Mouse (Mus musculus) MEL (cell line): ENCODE measurements around the gene Psmc5. TPM values are rescaled to one million over a fixed set of nuclear protein-coding genes. Genes with fewer than 3 reads are reported as not detected.
A peak's percentile ranks its signal among the peaks of the same experiment; 100 is the strongest.

Experiments
- DNase-seq: peaks from one replicate; pipeline ENCODE4 v3.0.0; 2011; ENCODE audit warnings: low read depth, low spot score
- H3K27ac ChIP-seq: 2 replicates; pipeline ENCODE4 v1.5.1; 2012; ENCODE audit warnings: low read depth, mild to moderate bottlenecking, control low read depth, low read length, moderate library complexity; ENCODE audit not compliant: control insufficient read depth
- H3K27me3 ChIP-seq, 2 experiments: fragments of 150-350 bp in 1 of 2; sonication (generic) in 1 of 2; 2 replicates each; pipeline ENCODE4 v1.6.1; 2012; ENCODE audit warnings: low read length in 2 of 2, mild to moderate bottlenecking in 2 of 2, improper control_type of control experiment in 1 of 2, moderate library complexity in 1 of 2; ENCODE audit not compliant: insufficient read depth in 2 of 2, control insufficient read depth in 1 of 2
- H3K36me3 ChIP-seq, 2 experiments: 2 replicates each; pipeline ENCODE4 v1.6.1; 2012 to 2014; ENCODE audit warnings: low read length in 2 of 2, improper control_type of control experiment in 1 of 2, inconsistent platforms in 1 of 2, mild to moderate bottlenecking in 1 of 2; ENCODE audit not compliant: insufficient read depth in 2 of 2, control insufficient read depth in 1 of 2
- H3K4me1 ChIP-seq, 2 experiments: fragments of 150-350 bp in 1 of 2; sonication (generic) in 1 of 2; 2 replicates each; pipeline ENCODE4 v1.6.1; 2012; ENCODE audit warnings: low read length in 2 of 2, improper control_type of control experiment in 1 of 2, mild to moderate bottlenecking in 1 of 2; ENCODE audit not compliant: insufficient read depth in 2 of 2, control insufficient read depth in 1 of 2
- H3K4me3 ChIP-seq, 2 experiments: fragments of 150-350 bp in 1 of 2; sonication (generic) in 1 of 2; 2 replicates each; pipeline ENCODE4 v1.5.1; 2012; ENCODE audit warnings: low read depth in 2 of 2, low read length in 2 of 2, mild to moderate bottlenecking in 2 of 2, moderate library complexity in 2 of 2, control low read depth in 1 of 2, improper control_type of control experiment in 1 of 2; ENCODE audit not compliant: control insufficient read depth in 1 of 2, insufficient read depth in 1 of 2
- H3K79me2 ChIP-seq: 2 replicates; pipeline ENCODE4 v1.6.1; 2012; ENCODE audit warnings: mild to moderate bottlenecking, low read length, moderate library complexity; ENCODE audit not compliant: control insufficient read depth, poor library complexity, insufficient read depth
- H3K9ac ChIP-seq: 2 replicates; pipeline ENCODE4 v1.6.1; 2012; ENCODE audit warnings: low read depth, mild to moderate bottlenecking, control low read depth, low read length, moderate library complexity; ENCODE audit not compliant: control insufficient read depth, poor library complexity, severe bottlenecking
- H3K9me3 ChIP-seq: fragments of 150-350 bp; sonication (generic); replicated peaks from 2 replicates; pipeline ENCODE4 v1.6.1; 2012; ENCODE audit warnings: mild to moderate bottlenecking, low read length, improper control_type of control experiment, moderate library complexity; ENCODE audit not compliant: insufficient read depth
- CHD1 ChIP-seq: IDR thresholded peaks from 2 replicates; pipeline ENCODE4 v1.6.1; 2012; ENCODE audit warnings: low read depth, mild to moderate bottlenecking, inconsistent platforms, low read length, improper control_type of control experiment
- CHD2 ChIP-seq: IDR thresholded peaks from 2 replicates; pipeline ENCODE4 v1.6.1; 2011; ENCODE audit warnings: low read length, improper control_type of control experiment
- ELF1 ChIP-seq: IDR thresholded peaks from 2 replicates; pipeline ENCODE4 v1.6.1; 2014; ENCODE audit warnings: low read depth, mild to moderate bottlenecking, inconsistent platforms, low read length, improper control_type of control experiment, moderate library complexity
- EP300 ChIP-seq, 2 experiments: IDR thresholded peaks; 2 replicates each; pipeline ENCODE4 v1.6.1; 2011; ENCODE audit warnings: improper control_type of control experiment in 2 of 2, low read length in 2 of 2, low read depth in 1 of 2, mild to moderate bottlenecking in 1 of 2
- ETS1 ChIP-seq: IDR thresholded peaks from 2 replicates; pipeline ENCODE4 v1.6.1; 2012; ENCODE audit warnings: low read depth, mild to moderate bottlenecking, inconsistent platforms, low read length, improper control_type of control experiment, moderate library complexity
- GABPA ChIP-seq: IDR thresholded peaks from 2 replicates; pipeline ENCODE4 v1.6.1; 2012; ENCODE audit warnings: low read depth, mild to moderate bottlenecking, inconsistent platforms, low read length, improper control_type of control experiment, moderate library complexity
- KAT2A ChIP-seq: conservative IDR thresholded peaks from 2 replicates; pipeline ENCODE4 v1.6.1; 2012; ENCODE audit warnings: low read depth, low read length, improper control_type of control experiment, inconsistent platforms
- MAZ ChIP-seq: IDR thresholded peaks from 2 replicates; pipeline ENCODE4 v1.6.1; 2012; ENCODE audit warnings: low read depth, mild to moderate bottlenecking, inconsistent platforms, low read length, improper control_type of control experiment
- MXI1 ChIP-seq: IDR thresholded peaks from 2 replicates; pipeline ENCODE4 v1.6.1; 2011; ENCODE audit warnings: mild to moderate bottlenecking, low read depth, low read length, improper control_type of control experiment
- MYB ChIP-seq: IDR thresholded peaks from 2 replicates; pipeline ENCODE4 v1.6.1; 2011; ENCODE audit warnings: mild to moderate bottlenecking, low read depth, low read length, improper control_type of control experiment
- MYC ChIP-seq: IDR thresholded peaks from 2 replicates; pipeline ENCODE4 v1.6.1; 2011; ENCODE audit warnings: low read depth, mild to moderate bottlenecking, low read length, improper control_type of control experiment, moderate library complexity
- POLR2A ChIP-seq, 2 experiments: IDR thresholded peaks; 2 replicates each; pipeline ENCODE4 v1.6.1; 2011 to 2012; ENCODE audit warnings: low read length in 2 of 2, mild to moderate bottlenecking in 2 of 2, control low read depth in 1 of 2, improper control_type of control experiment in 1 of 2, low read depth in 1 of 2, moderate library complexity in 1 of 2; ENCODE audit not compliant: control insufficient read depth in 1 of 2, insufficient read depth in 1 of 2, poor library complexity in 1 of 2
- POLR2AphosphoS2 ChIP-seq: IDR thresholded peaks from 2 replicates; pipeline ENCODE4 v1.6.1; 2011; ENCODE audit warnings: low read length, improper control_type of control experiment
- POLR2AphosphoS5 ChIP-seq: IDR thresholded peaks from 2 replicates; pipeline ENCODE4 v1.6.1; 2012; ENCODE audit warnings: low read depth, borderline replicate concordance, mild to moderate bottlenecking, inconsistent platforms, low read length, moderate library complexity, mixed read lengths
- RCOR1 ChIP-seq: IDR thresholded peaks from 2 replicates; pipeline ENCODE4 v1.6.1; 2012; ENCODE audit warnings: low read depth, mild to moderate bottlenecking, inconsistent platforms, low read length, improper control_type of control experiment
- SIN3A ChIP-seq: IDR thresholded peaks from 2 replicates; pipeline ENCODE4 v1.6.1; 2012; ENCODE audit warnings: low read length, improper control_type of control experiment, inconsistent platforms
- TBP ChIP-seq: IDR thresholded peaks from 2 replicates; pipeline ENCODE4 v1.8.0; 2011; ENCODE audit warnings: low read depth, low read length, improper control_type of control experiment
- polyA plus RNA-seq, 2 experiments: library from polyadenylated mRNA; stranded (reverse) in 1 of 2; unstranded in 1 of 2; fragments of >175 nt in 1 of 2; fragments of >200 nt in 1 of 2; gene quantifications; 2 replicates each; pipeline versions ENCODE4 v1.2.1 to v1.2.4; 2012; ENCODE audit warnings: low replicate concordance in 2 of 2, low read depth in 1 of 2; ENCODE audit not compliant: insufficient read length in 2 of 2, insufficient read depth in 1 of 2, missing spikeins in 1 of 2
- total RNA-seq: library from RNA; depleted of rRNA; stranded (reverse); fragments of 300-350 nt; gene quantifications from 2 replicates; pipeline ENCODE4 v1.2.3, GENCODE M21; 2012

The Psmc5 gene
- total and polyA plus RNA-seq, 3 experiments = 112 to 426 (median 290) TPM

DNA sequence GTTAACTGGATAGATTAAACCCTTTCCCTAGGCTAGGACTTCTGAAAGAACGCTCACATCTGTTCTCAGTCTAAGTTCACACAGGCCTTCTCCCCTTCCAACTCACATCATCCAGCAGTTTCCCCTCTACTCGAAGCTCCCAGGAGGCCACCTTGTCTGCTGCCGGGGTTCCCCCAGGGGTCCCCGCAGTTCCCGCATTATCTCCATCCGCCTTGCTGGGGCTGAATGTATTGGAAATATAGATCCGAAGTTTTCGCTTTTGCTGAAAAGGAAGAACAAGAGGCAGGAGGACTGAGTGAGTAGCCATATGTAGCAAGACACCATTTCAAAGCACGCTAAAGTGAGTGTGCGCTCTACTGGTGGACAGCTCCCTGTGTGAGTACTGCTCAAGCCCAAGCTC is 10.5 kb downstream of the Psmc5 start:
- peaks cover 27% of the 10 kb centered on the region for H3K79me2 ChIP-seq
- TF ChIP-seq POLR2AphosphoS5 = no peak
- TF ChIP-seq MAZ = no peak
- TF ChIP-seq GABPA = no peak
- TF ChIP-seq POLR2A (IDR thresholded peaks at IDR 0.05; ENCODE audit: control insufficient read depth in 1 of 2, insufficient read depth in 1 of 2, low read depth in 1 of 2, low read length in 2 of 2, poor library complexity in 1 of 2) = 0 out of 4 replicates have a peak, but pooled peaks of 1 of the 2 experiments have one; percentile 3
- TF ChIP-seq, all 39 proteins: peak for 1
- Histone ChIP-seq H3K27ac (no peak overlapping the region), H3K9ac (no peak overlapping the region), H3K27me3 (no peaks in the 10 kb centered on the region), H3K9me3 (no peaks in the 10 kb centered on the region), H3K36me3 (peaks cover 13 to 33% of the 10 kb centered on the region in 2 experiments), H3K4me3 (no peak overlapping the region), H3K4me1 (peaks cover 0 to 21% of the 10 kb centered on the region in 2 experiments; a peak in 3 of 4 replicates)
- no peak for DNase-seq

- Histone ChIP-seq H3K4me3 (no peak overlapping the region), H3K27ac (no peak overlapping the region), H3K36me3 (peaks cover 13 to 31% of the 10 kb centered on the region in 2 experiments), H3K27me3 (no peaks in the 10 kb centered on the region), H3K9me3 (no peaks in the 10 kb centered on the region), H3K79me2 (peaks cover 36% of the 10 kb centered on the region), H3K4me1 (peaks cover 0 to 24% of the 10 kb centered on the region in 2 experiments; a peak in 3 of 4 replicates), H3K9ac (no peak overlapping the region)
- TF ChIP-seq TBP (no peak), RCOR1 (no peak), KAT2A (no peak), EP300 (IDR thresholded peaks at IDR 0.05; ENCODE audit: low read depth in 1 of 2, low read length in 2 of 2) (no peak), CHD1 (no peak), CHD2 (no peak), SIN3A (0 out of 2 replicates have a peak, but pooled peaks have one; percentile 21), MYB (no peak), ETS1 (no peak), POLR2AphosphoS2 (no peak), MYC (no peak), ELF1 (no peak), MXI1 (peak; percentile 48; the same call in 1 of the 2 replicates)
- peak; percentile 67 for DNase-seq
These were observed 11.4 kb downstream of the Psmc5 start for GRCm38 (mm10) chr11:106267311-106267852.
